Comparison of ENCODE assay signal across 17 mouse cellular contexts in the genomic region with DNA sequence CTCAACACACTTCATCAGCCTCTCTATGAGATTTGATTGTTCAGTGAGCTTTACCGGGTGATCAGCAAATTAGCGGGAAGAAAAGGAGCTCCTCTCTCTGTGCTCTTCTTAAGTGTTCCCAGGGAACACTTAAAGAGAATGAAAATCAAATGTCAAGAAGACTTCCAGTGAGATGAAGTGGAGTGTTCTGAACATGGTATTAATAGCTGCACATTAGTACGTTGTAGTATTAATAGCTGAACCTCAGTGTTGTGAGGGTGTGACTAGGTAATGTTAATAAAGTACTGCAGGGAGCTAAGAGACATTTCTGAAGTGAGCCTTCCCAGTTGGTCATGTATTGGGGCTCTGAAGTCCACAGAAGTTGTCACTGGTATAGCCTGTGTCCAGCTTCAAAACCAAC.
DNase-seq lines count a peak whose midpoint lies in the region; ATAC-seq and TF ChIP-seq lines count a peak whose summit lies in the region.
"Had no signal": no experiment of that assay in that cellular context is flagged by ENCODE, and none has a peak within 500 bp of the region (broad histone marks: within the 10 kb centered on the region; RNA-seq: fewer than 3 reads in every experiment).

No protein-coding gene starts in this region.

- H3K27ac ChIP-seq in forebrain, embryonic 15.5 days (replicated peaks), result peak overlapping the region; percentile 54
- no peak overlapping the region for H3K27ac ChIP-seq in forebrain, embryonic 14.5 days (ENCODE audit: low read depth, low read length)
- H3K27ac ChIP-seq in forebrain, postnatal 0 days (ENCODE audit: low read depth, low read length), result peak overlapping the region; percentile 54
- no peak overlapping the region for H3K27ac ChIP-seq in forebrain, embryonic 12.5 days
- H3K27ac ChIP-seq: embryonic facial prominence, embryonic 10.5 days; embryonic facial prominence, embryonic 12.5 days had no signal

- no peaks in the 10 kb centered on the region for H3K9me3 ChIP-seq in forebrain, embryonic 15.5 days
- H3K9me3 ChIP-seq in forebrain, embryonic 14.5 days (replicated peaks; ENCODE audit: control insufficient read depth, low read length), result no peaks in the 10 kb centered on the region
- no peaks in the 10 kb centered on the region for H3K9me3 ChIP-seq in forebrain, postnatal 0 days (ENCODE audit: low read length)
- no peaks in the 10 kb centered on the region for H3K9me3 ChIP-seq in forebrain, embryonic 12.5 days
- H3K9me3 ChIP-seq: embryonic facial prominence, embryonic 12.5 days had no signal

- TF ChIP-seq CTCF in forebrain, postnatal 0 days (IDR thresholded peaks at IDR 0.05; ENCODE audit: low read depth), result no peak
- TF ChIP-seq CTCF in brain, embryonic 14.5 days (IDR thresholded peaks at IDR 0.05; ENCODE audit: borderline replicate concordance, extremely low read depth, insufficient read depth, insufficient read length), result no peak

- DNase-seq in forebrain, embryonic 14.5 days (ENCODE audit: low spot score), result no peak
- no peak for DNase-seq in forebrain, postnatal 0 days
- peak; percentile 26 for DNase-seq in brain, embryonic 14.5 days (ENCODE audit: low read depth)
- DNase-seq in retina, embryonic 14.5 days (ENCODE audit: low spot score), result no peak
- DNase-seq: adrenal gland, adult 2 months; adrenal gland, postnatal 10 days; adrenal gland, postnatal 25 days; cerebellum, adult 11-12 months; cerebellum, adult 2 months; cerebellum, adult 9-10 months; cerebellum, postnatal 10 days; cerebellum, postnatal 25 days had no signal

- no peaks in the 10 kb centered on the region for H3K27me3 ChIP-seq in forebrain, embryonic 15.5 days
- no peaks in the 10 kb centered on the region for H3K27me3 ChIP-seq in forebrain, embryonic 14.5 days (replicated peaks; ENCODE audit: control insufficient read depth, insufficient read depth, low read length)
- H3K27me3 ChIP-seq in forebrain, postnatal 0 days (ENCODE audit: insufficient read depth, low read length), result no peaks in the 10 kb centered on the region
- H3K27me3 ChIP-seq in forebrain, embryonic 12.5 days, result no peaks in the 10 kb centered on the region
- H3K27me3 ChIP-seq: embryonic facial prominence, embryonic 12.5 days had no signal

- 73% methylated on average over 3 of the region's 3 CpGs for WGBS in forebrain, embryonic 15.5 days
- 83% methylated on average over 3 of the region's 3 CpGs for WGBS in forebrain, embryonic 14.5 days
- 67% methylated on average over 3 of the region's 3 CpGs for WGBS in forebrain, postnatal 0 days
- WGBS in forebrain, embryonic 12.5 days, result 82% methylated on average over 3 of the region's 3 CpGs

- H3K9ac ChIP-seq in forebrain, embryonic 15.5 days (replicated peaks), result no peak overlapping the region
- no peak overlapping the region for H3K9ac ChIP-seq in forebrain, embryonic 14.5 days (ENCODE audit: low read length)
- no peak overlapping the region for H3K9ac ChIP-seq in forebrain, postnatal 0 days
- H3K9ac ChIP-seq in forebrain, embryonic 12.5 days, result no peak overlapping the region
- H3K9ac ChIP-seq: embryonic facial prominence, embryonic 12.5 days had no signal

- H3K4me2 ChIP-seq in forebrain, embryonic 15.5 days (replicated peaks), result no peak overlapping the region
- H3K4me2 ChIP-seq in forebrain, embryonic 14.5 days (ENCODE audit: low read length), result no peak overlapping the region
- H3K4me2 ChIP-seq in forebrain, postnatal 0 days (ENCODE audit: low read depth), result no peak overlapping the region
- H3K4me2 ChIP-seq in forebrain, embryonic 12.5 days, result no peak overlapping the region
- H3K4me2 ChIP-seq: embryonic facial prominence, embryonic 12.5 days had no signal

- H3K4me1 ChIP-seq in forebrain, embryonic 15.5 days, result no peaks in the 10 kb centered on the region
- no peaks in the 10 kb centered on the region for H3K4me1 ChIP-seq in forebrain, embryonic 14.5 days (ENCODE audit: control insufficient read depth, insufficient read depth, low read length)
- no peaks in the 10 kb centered on the region for H3K4me1 ChIP-seq in forebrain, postnatal 0 days (ENCODE audit: insufficient read depth)
- no peaks in the 10 kb centered on the region for H3K4me1 ChIP-seq in forebrain, embryonic 12.5 days

- no peak for TF ChIP-seq POLR2A in brain, embryonic 14.5 days (IDR thresholded peaks at IDR 0.05; ENCODE audit: borderline replicate concordance, extremely low read depth, insufficient read depth, insufficient read length, poor library complexity, severe bottlenecking)

- ATAC-seq in forebrain, embryonic 15.5 days (replicated peaks), result 0 out of 2 replicates have a peak, but pooled peaks have one; percentile 29
- no peak for ATAC-seq in forebrain, embryonic 14.5 days
- ATAC-seq in forebrain, postnatal 0 days, result peak; percentile 88
- ATAC-seq in forebrain, embryonic 12.5 days (ENCODE audit: low FRiP score), result no peak
- no peak for ATAC-seq in monocyte, adult 5-6 weeks (replicated peaks; ENCODE audit: insufficient number of reproducible peaks, low FRiP score, low TSS enrichment, poor library complexity, severe bottlenecking)

- H3K4me3 ChIP-seq in forebrain, embryonic 15.5 days, result no peak overlapping the region
- H3K4me3 ChIP-seq in forebrain, embryonic 14.5 days (ENCODE audit: low read depth, low read length), result no peak overlapping the region
- no peak overlapping the region for H3K4me3 ChIP-seq in forebrain, postnatal 0 days (ENCODE audit: low read depth, low read length)
- H3K4me3 ChIP-seq in forebrain, embryonic 12.5 days (replicated peaks), result no peak overlapping the region
- H3K4me3 ChIP-seq: embryonic facial prominence, embryonic 10.5 days; embryonic facial prominence, embryonic 12.5 days had no signal

- H3K36me3 ChIP-seq in forebrain, embryonic 15.5 days, result no peaks in the 10 kb centered on the region
- no peaks in the 10 kb centered on the region for H3K36me3 ChIP-seq in forebrain, embryonic 14.5 days (ENCODE audit: control insufficient read depth, insufficient read depth, low read length)
- no peaks in the 10 kb centered on the region for H3K36me3 ChIP-seq in forebrain, postnatal 0 days (ENCODE audit: insufficient read depth)
- H3K36me3 ChIP-seq in forebrain, embryonic 12.5 days (replicated peaks), result no peaks in the 10 kb centered on the region
- H3K36me3 ChIP-seq: embryonic facial prominence, embryonic 10.5 days; embryonic facial prominence, embryonic 12.5 days had no signal

Comparison
In these comparisons a context has a peak if more than half of its experiments do, and no peak if none do; other contexts are left out.
1. ATAC-seq: peak in forebrain, embryonic 15.5 days (single experiment) and forebrain, postnatal 0 days (single experiment); none in forebrain, embryonic 14.5 days (single experiment), forebrain, embryonic 12.5 days (single experiment) and monocyte, adult 5-6 weeks (single experiment).
2. H3K27ac ChIP-seq: peak in forebrain, embryonic 15.5 days (single experiment) and forebrain, postnatal 0 days (single experiment); none in forebrain, embryonic 14.5 days (single experiment) and forebrain, embryonic 12.5 days (single experiment).